Mouse (Mus musculus): ENCODE data around the gene Adk.

DNA sequence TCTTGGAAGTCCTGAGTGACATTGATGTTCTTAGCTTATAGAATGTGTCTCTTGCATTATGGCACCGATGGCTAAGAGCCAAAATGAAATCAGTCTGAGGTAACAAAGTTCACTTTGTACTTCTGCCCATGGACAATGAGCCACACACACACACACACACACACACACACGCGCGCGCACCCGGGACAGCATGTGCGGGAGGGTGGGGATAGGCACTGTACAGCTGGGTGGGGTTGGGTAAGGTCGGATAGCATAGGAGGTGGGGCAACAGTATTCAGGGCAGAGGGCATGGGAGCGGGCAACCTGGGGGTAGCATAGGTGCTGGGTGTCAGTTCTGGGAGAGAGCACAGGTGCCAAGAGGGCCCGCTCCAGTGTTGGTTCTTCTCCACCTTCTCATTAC, 432.3 kb downstream of the Adk start:
- TF ChIP-seq CTCF (IDR thresholded peaks at IDR 0.05; ENCODE audit: borderline replicate concordance, extremely low read depth, insufficient read depth, insufficient read length) (no peak), POLR2A (IDR thresholded peaks at IDR 0.05; ENCODE audit: borderline replicate concordance, extremely low read depth, insufficient read depth, insufficient read length, poor library complexity, severe bottlenecking) (no peak)
